Mouse (Mus musculus) thymus, postnatal 10 days (tissue): Measurements from ENCODE around the gene Ubox5.
"Not testable (repeated sequence)": the region's sequence is repeated elsewhere in the genome, so short reads cannot be mapped to it uniquely, and the experiment has no call there.

Source experiments
- DNase-seq, 2 experiments: peaks; one replicate each; pipeline ENCODE4 v3.0.0; 2021; ENCODE audit warnings: low spot score in 2 of 2

Gene Ubox5

GRCm38 (mm10) chr2:130629839-130630203 is at the start of gene Ubox5, which contains the start of gene Fastkd5:
Ubox5 (minus strand) TSS chr2:130630038.
Fastkd5 (minus strand) TSS chr2:130630027.
- peak; percentile 79 to 85 for DNase-seq

GRCm38 (mm10) chr2:130679154-130679553 is 49.3 kb upstream of the Ubox5 start:
- no peak for DNase-seq

- no peak for DNase-seq
These were observed 47.4 kb upstream of the Ubox5 start for GRCm38 (mm10) chr2:130677211-130677610.

- peak; percentile 81 for DNase-seq
These were observed 37.7 kb upstream of the Ubox5 start, which contains the start of gene Itpa for GRCm38 (mm10) chr2:130667559-130667958. Itpa (plus strand) TSS chr2:130667610.

- DNase-seq: peak; percentile 77 to 79
These were observed 34.4 kb upstream of the Ubox5 start, which contains the start of gene Ddrgk1 for GRCm38 (mm10) chr2:130664102-130664701. Ddrgk1 (minus strand) TSS chr2:130664659.

- no peak for DNase-seq
These were observed 33.5 kb upstream of the Ubox5 start for GRCm38 (mm10) chr2:130663342-130663741.

GRCm38 (mm10) chr2:130658530-130658929 is 28.7 kb upstream of the Ubox5 start:
- no peak for DNase-seq

- DNase-seq: no peak
These were observed 27.7 kb upstream of the Ubox5 start for GRCm38 (mm10) chr2:130657541-130657940.

GRCm38 (mm10) chr2:130656536-130656935 is 26.7 kb upstream of the Ubox5 start:
- DNase-seq: no peak

- no peak for DNase-seq
These were observed 26.0 kb upstream of the Ubox5 start for GRCm38 (mm10) chr2:130655660-130656339.

- no peak for DNase-seq
These were observed 23.9 kb upstream of the Ubox5 start for GRCm38 (mm10) chr2:130653760-130654159.

- DNase-seq: no peak
These were observed 23.5 kb upstream of the Ubox5 start for GRCm38 (mm10) chr2:130653303-130653702.

GRCm38 (mm10) chr2:130649028-130649427 is 19.2 kb upstream of the Ubox5 start:
- DNase-seq: not testable (repeated sequence)

- no peak for DNase-seq
These were observed 15.4 kb upstream of the Ubox5 start for GRCm38 (mm10) chr2:130645198-130645597.

- DNase-seq: peak; percentile 85 to 89
These were observed 13.0 kb upstream of the Ubox5 start, which contains the start of gene Lzts3 for GRCm38 (mm10) chr2:130642684-130643369. Lzts3 (minus strand) TSS chr2:130642803.

GRCm38 (mm10) chr2:130642197-130642660 is 12.4 kb upstream of the Ubox5 start:
- peak; percentile 15 to 31 for DNase-seq

GRCm38 (mm10) chr2:130641351-130642025 is 11.7 kb upstream of the Ubox5 start:
- DNase-seq: no peak

- no peak for DNase-seq
These were observed 9.4 kb upstream of the Ubox5 start for GRCm38 (mm10) chr2:130639276-130639675.

GRCm38 (mm10) chr2:130638101-130638611 is 8.3 kb upstream of the Ubox5 start:
- no peak for DNase-seq

GRCm38 (mm10) chr2:130635847-130636246 is 6.0 kb upstream of the Ubox5 start:
- peak; percentile 73 to 80 for DNase-seq

- peak; percentile 19 to 31 for DNase-seq
These were observed 5.0 kb upstream of the Ubox5 start for GRCm38 (mm10) chr2:130634739-130635411.
